Mouse (Mus musculus) hindbrain, embryonic 14.5 days (tissue): Measurements from ENCODE around the gene Zfp212. TPM values are rescaled to one million over a fixed set of nuclear protein-coding genes. Genes with fewer than 3 reads are reported as not detected.
A peak's percentile ranks its signal among the peaks of the same experiment; 100 is the strongest.

Experiments
- ATAC-seq: fragments of 200-750 bp; cut with Nextera tagmentation; 2 replicates; pipeline ENCODE4 v1.8.0; 2017; ENCODE audit warnings: moderate number of reproducible peaks, mild to moderate bottlenecking, moderate TSS enrichment, moderate library complexity; ENCODE audit not compliant: low FRiP score
- DNase-seq: peaks from one replicate; pipeline ENCODE4 v3.0.0-alpha.2; 2015; ENCODE audit warnings: low spot score
- H3K27ac ChIP-seq: fragments of 300-500 bp; sonication (generic); 2 replicates; pipeline ENCODE4 v1.5.1; 2014; ENCODE audit warnings: mild to moderate bottlenecking, moderate library complexity
- H3K27me3 ChIP-seq: fragments of 300-500 bp; sonication (generic); 2 replicates; pipeline ENCODE4 v1.6.1; 2014; ENCODE audit warnings: mild to moderate bottlenecking, low read length, mixed read lengths; ENCODE audit not compliant: control insufficient read depth, insufficient read depth
- H3K36me3 ChIP-seq: fragments of 300-500 bp; sonication (generic); replicated peaks from 2 replicates; pipeline ENCODE4 v1.6.1; 2014; ENCODE audit not compliant: control insufficient read depth, insufficient read depth
- H3K4me1 ChIP-seq: fragments of 300-500 bp; sonication (generic); replicated peaks from 2 replicates; pipeline ENCODE4 v1.6.1; 2014; ENCODE audit warnings: antibody characterized with exemption, low read length, mixed read lengths; ENCODE audit not compliant: control insufficient read depth, insufficient read depth
- H3K4me2 ChIP-seq: fragments of 300-500 bp; sonication (generic); replicated peaks from 2 replicates; pipeline ENCODE4 v1.6.1; 2014; ENCODE audit warnings: mild to moderate bottlenecking, moderate library complexity
- H3K4me3 ChIP-seq: fragments of 300-500 bp; sonication (generic); replicated peaks from 2 replicates; pipeline ENCODE4 v1.5.1; 2014; ENCODE audit warnings: mild to moderate bottlenecking, low read length
- H3K9ac ChIP-seq: fragments of 300-500 bp; sonication (generic); 2 replicates; pipeline ENCODE4 v1.6.1; 2014
- H3K9me3 ChIP-seq: fragments of 300-500 bp; sonication (generic); 2 replicates; pipeline ENCODE4 v1.6.1; 2016; ENCODE audit warnings: low read length; ENCODE audit not compliant: control insufficient read depth
- WGBS: fragments of 180-500 bp; shearing (Covaris S2); extraction: QIAGEN DNeasy Blood & Tissue Kit; methylation state at CpG from one replicate; pipeline ENCODE4 v1.1.7; 2014; 5-methylcytosine and 5-hydroxymethylcytosine counted together
- polyA plus RNA-seq: library from polyadenylated mRNA; unstranded; fragments of >200 nt; fragmentation: Nextera tagmentation; extraction: Ambion mirVana; gene quantifications from 2 replicates; pipeline ENCODE4 v1.2.1, GENCODE M21; 2014

Zfp212 gene
- polyA plus RNA-seq, 1 experiment from 2014 or later, result 12.4 TPM

DNA sequence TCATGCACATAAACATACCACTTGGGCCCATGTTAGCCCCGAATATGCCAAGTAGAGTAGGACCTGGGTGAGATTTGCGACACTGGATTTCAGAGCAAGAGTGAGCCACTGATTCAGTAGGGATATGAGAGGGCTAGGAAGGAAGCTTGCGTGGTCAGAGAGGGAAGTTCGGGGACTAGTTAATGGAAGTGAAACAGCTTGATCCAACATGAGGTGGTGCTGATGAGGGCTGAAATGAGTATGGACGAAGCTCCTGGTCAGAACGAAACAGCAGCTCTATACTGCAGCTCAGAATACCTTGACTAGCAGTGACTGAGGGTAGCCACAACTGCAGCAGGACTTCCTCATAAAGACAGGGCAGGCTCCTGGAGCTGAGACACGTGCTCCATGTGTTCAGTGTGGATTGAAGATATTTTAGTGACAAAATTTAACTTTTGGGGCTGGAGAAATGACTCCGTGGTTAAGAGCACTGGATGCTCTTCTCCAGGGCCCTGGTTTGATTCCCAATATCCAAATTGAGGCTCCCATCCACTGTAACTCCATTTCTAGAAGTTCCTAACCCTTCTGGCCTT, 31.4 kb upstream of the Zfp212 start:
- H3K9me3 ChIP-seq, result no peaks in the 10 kb centered on the region
- no peaks in the 10 kb centered on the region for H3K27me3 ChIP-seq
- no peak overlapping the region for H3K27ac ChIP-seq
- peaks cover 93% of the 10 kb centered on the region for H3K36me3 ChIP-seq
- no peak for DNase-seq
- 89% methylated on average over 8 of the region's 8 CpGs for WGBS
- no peak overlapping the region for H3K4me2 ChIP-seq
- no peaks in the 10 kb centered on the region for H3K4me1 ChIP-seq
- ATAC-seq, result no peak
- no peak overlapping the region for H3K4me3 ChIP-seq
- H3K9ac ChIP-seq, result no peak overlapping the region

GRCm38 (mm10) chr6:47899416-47899815, 20.9 kb upstream of the Zfp212 start:
- H3K9me3 ChIP-seq, result no peaks in the 10 kb centered on the region
- H3K36me3 ChIP-seq, result peaks cover 78% of the 10 kb centered on the region
- no peak overlapping the region for H3K4me2 ChIP-seq
- H3K27ac ChIP-seq, result no peak overlapping the region
- no peak overlapping the region for H3K9ac ChIP-seq
- ATAC-seq, result no peak
- no peaks in the 10 kb centered on the region for H3K4me1 ChIP-seq
- no peaks in the 10 kb centered on the region for H3K27me3 ChIP-seq
- no peak for DNase-seq
- no peak overlapping the region for H3K4me3 ChIP-seq
- WGBS, result 96% methylated on average over 6 of the region's 6 CpGs

DNA sequence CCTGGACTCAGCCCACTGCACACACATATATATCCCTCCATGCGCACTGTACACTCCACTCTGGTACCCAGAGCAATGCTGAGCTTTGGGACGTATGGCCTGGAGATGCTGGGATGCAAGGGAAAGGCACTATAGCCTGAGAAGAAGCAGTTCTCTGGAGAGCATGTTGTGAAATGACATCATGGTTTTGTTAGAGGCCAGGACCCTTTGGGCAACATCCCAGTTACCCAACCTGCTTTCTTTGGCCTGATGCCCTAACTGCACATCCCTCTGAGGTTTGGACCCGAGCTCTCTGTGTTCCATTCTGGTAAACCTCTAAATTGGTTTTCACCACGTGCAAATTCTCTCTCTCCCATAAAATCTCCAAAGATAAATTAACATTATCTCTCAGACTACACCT, 16.7 kb upstream of the Zfp212 start:
- Histone ChIP-seq H3K4me3 (no peak overlapping the region), H3K36me3 (peaks cover 95% of the 10 kb centered on the region), H3K9me3 (no peaks in the 10 kb centered on the region), H3K27ac (no peak overlapping the region), H3K27me3 (no peaks in the 10 kb centered on the region), H3K4me1 (no peaks in the 10 kb centered on the region), H3K9ac (no peak overlapping the region), H3K4me2 (no peak overlapping the region)
- WGBS, result 79% methylated on average over 4 of the region's 4 CpGs
- ATAC-seq (no peak), DNase-seq (no peak)

- H3K9ac ChIP-seq, result no peak overlapping the region
- no peak overlapping the region for H3K4me2 ChIP-seq
- 35% methylated on average over 19 of the region's 19 CpGs for WGBS
- H3K27ac ChIP-seq, result no peak overlapping the region
- ATAC-seq (no peak), DNase-seq (no peak)
- H3K27me3 ChIP-seq, result no peaks in the 10 kb centered on the region
- H3K4me1 ChIP-seq, result no peaks in the 10 kb centered on the region
- peaks cover 87% of the 10 kb centered on the region for H3K36me3 ChIP-seq
- no peaks in the 10 kb centered on the region for H3K9me3 ChIP-seq
- H3K4me3 ChIP-seq, result no peak overlapping the region
Observed at GRCm38 (mm10) chr6:47904361-47904760, 15.9 kb upstream of the Zfp212 start.

DNA sequence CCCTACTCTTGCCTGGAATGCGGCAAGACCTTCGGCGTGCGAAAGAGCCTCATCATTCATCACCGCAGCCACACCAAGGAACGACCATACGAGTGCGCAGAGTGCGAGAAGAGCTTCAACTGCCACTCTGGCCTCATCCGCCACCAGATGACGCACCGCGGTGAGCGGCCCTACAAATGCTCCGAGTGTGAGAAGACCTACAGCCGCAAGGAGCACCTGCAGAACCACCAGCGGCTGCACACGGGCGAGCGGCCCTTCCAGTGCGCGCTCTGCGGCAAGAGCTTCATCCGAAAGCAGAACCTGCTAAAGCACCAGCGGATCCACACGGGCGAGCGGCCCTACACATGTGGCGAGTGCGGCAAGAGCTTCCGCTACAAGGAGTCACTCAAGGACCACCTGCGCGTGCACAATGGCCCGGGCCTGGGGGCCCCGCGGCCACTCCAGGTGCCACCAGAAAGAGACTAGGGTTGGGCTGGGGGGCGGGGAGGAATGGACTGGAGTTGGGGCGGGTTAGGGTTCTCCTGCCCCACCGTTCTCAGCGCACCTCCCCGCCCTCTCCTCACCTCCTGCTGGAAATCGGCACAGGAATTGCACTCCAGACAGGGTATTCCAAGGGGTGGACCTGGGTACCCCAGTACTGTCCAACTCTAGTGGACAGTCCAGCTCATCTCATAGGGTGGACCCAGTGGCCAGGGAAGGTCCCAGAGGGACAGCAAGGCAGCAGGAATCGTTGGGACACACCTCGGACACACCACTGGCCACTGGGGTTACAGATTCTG, 15.2 kb upstream of the Zfp212 start:
- no peak overlapping the region for H3K4me2 ChIP-seq
- no peak overlapping the region for H3K9ac ChIP-seq
- H3K4me3 ChIP-seq, result no peak overlapping the region
- ATAC-seq (0 out of 2 replicates have a peak, but pooled peaks have one; percentile 24), DNase-seq (no peak)
- no peak overlapping the region for H3K27ac ChIP-seq
- H3K27me3 ChIP-seq, result no peaks in the 10 kb centered on the region
- H3K9me3 ChIP-seq, result no peaks in the 10 kb centered on the region
- WGBS, result 53% methylated on average over 44 of the region's 44 CpGs
- no peaks in the 10 kb centered on the region for H3K4me1 ChIP-seq
- peaks cover 80% of the 10 kb centered on the region for H3K36me3 ChIP-seq

- H3K27me3 ChIP-seq, result no peaks in the 10 kb centered on the region
- H3K4me3 ChIP-seq, result no peak overlapping the region
- H3K4me2 ChIP-seq, result no peak overlapping the region
- H3K9ac ChIP-seq, result no peak overlapping the region
- H3K36me3 ChIP-seq, result peaks cover 68% of the 10 kb centered on the region
- WGBS, result 93% methylated on average over 5 of the region's 5 CpGs
- ATAC-seq (no peak), DNase-seq (no peak)
- H3K4me1 ChIP-seq, result no peaks in the 10 kb centered on the region
- no peak overlapping the region for H3K27ac ChIP-seq
- no peaks in the 10 kb centered on the region for H3K9me3 ChIP-seq
Observed at GRCm38 (mm10) chr6:47906326-47906725, 13.9 kb upstream of the Zfp212 start.

DNA sequence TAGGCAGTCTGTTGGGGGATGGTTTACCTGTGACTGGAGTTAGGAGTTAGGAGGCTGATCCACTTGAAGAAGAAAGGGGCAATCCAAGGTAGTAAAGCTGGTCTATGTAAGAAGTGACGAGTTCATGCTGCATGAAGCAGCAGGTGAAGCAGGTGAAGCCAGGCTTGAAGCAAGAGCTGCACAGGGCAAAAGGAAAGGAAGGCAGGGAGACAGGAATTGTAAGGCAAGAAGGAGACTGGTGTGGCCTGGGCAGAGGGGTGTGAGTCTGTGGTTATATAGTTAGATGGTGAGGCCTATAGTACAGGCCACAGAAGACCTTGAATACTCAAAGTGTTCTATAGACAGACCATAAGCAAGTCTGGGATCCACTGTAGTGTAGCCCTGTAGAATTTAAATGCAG, 11.3 kb upstream of the Zfp212 start:
- H3K36me3 ChIP-seq, result peaks cover 43% of the 10 kb centered on the region
- WGBS, result 94% methylated on average over 1 of the region's 1 CpGs
- DNase-seq (no peak), ATAC-seq (no peak)
- no peaks in the 10 kb centered on the region for H3K4me1 ChIP-seq
- H3K9me3 ChIP-seq, result no peaks in the 10 kb centered on the region
- no peak overlapping the region for H3K9ac ChIP-seq
- no peak overlapping the region for H3K4me3 ChIP-seq
- no peaks in the 10 kb centered on the region for H3K27me3 ChIP-seq
- no peak overlapping the region for H3K4me2 ChIP-seq
- H3K27ac ChIP-seq, result no peak overlapping the region

GRCm38 (mm10) chr6:47911650-47912049, 8.6 kb upstream of the Zfp212 start:
- no peak overlapping the region for H3K4me3 ChIP-seq
- DNase-seq (no peak), ATAC-seq (no peak)
- no peak overlapping the region for H3K4me2 ChIP-seq
- H3K36me3 ChIP-seq, result peaks cover 16% of the 10 kb centered on the region
- H3K4me1 ChIP-seq, result no peaks in the 10 kb centered on the region
- H3K27me3 ChIP-seq, result no peaks in the 10 kb centered on the region
- WGBS, result 86% methylated on average over 1 of the region's 1 CpGs
- no peak overlapping the region for H3K27ac ChIP-seq
- H3K9me3 ChIP-seq, result no peaks in the 10 kb centered on the region
- no peak overlapping the region for H3K9ac ChIP-seq

- no peak for ATAC-seq
- no peak overlapping the region for H3K4me2 ChIP-seq
- no peaks in the 10 kb centered on the region for H3K9me3 ChIP-seq
- H3K27me3 ChIP-seq, result no peaks in the 10 kb centered on the region
- H3K27ac ChIP-seq, result no peak overlapping the region
- H3K4me1 ChIP-seq, result no peaks in the 10 kb centered on the region
- H3K36me3 ChIP-seq, result peaks cover 4% of the 10 kb centered on the region
- 73% methylated on average over 3 of the region's 3 CpGs for WGBS
- H3K9ac ChIP-seq, result no peak overlapping the region
- no peak for DNase-seq
- no peak overlapping the region for H3K4me3 ChIP-seq
Observed at GRCm38 (mm10) chr6:47912991-47913390, 7.3 kb upstream of the Zfp212 start.
